Mouse (Mus musculus) liver, postnatal 0 days (tissue): ENCODE measurements around the gene Gpn2.

ENCODE experiments used
- CTCF ChIP-seq: sonication (generic); IDR thresholded peaks from 2 replicates; pipeline ENCODE4 v1.5.1; 2016; ENCODE audit warnings: antibody characterized with exemption, low read depth
- EP300 ChIP-seq: IDR thresholded peaks from 2 replicates; pipeline ENCODE4 v1.6.1; 2016; ENCODE audit warnings: antibody characterized with exemption, low read depth, mild to moderate bottlenecking

DNA sequence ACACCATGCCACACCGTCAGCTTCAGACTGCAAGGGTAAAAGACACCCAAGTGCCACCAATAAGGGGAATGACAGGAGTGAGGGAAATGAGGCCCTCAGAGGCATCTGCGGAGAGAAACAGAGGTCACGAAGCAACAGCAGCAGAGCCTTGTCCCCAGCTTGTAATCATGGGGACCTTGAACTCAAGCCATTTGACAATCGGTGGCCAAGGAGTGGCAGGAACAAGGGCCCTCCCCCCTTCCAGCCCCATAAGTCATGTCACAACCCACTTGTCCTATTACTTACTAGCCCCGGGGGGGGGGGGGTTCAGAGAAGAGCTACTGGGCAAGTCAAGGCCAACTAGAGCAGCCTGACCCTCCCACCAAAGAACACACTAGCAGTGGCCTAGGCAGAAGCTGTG is 47.5 kb upstream of the Gpn2 start:
- TF ChIP-seq CTCF, result no peak
- TF ChIP-seq EP300, result no peak
